Mouse (Mus musculus): ENCODE results near the gene Krt83. TPM values are rescaled to one million over a fixed set of nuclear protein-coding genes. Genes with fewer than 3 reads are reported as not detected.

Krt83 gene
- polyA plus RNA-seq, 1 experiment from 2014 or later: not detected

- ATAC-seq (ENCODE audit: insufficient number of reproducible peaks, low FRiP score, low TSS enrichment, low read depth): no peak
- no peak overlapping the region for H3K9ac ChIP-seq (ENCODE audit: low read length)
- no peak overlapping the region for H3K4me2 ChIP-seq (ENCODE audit: low read depth, severe bottlenecking)
- no peaks in the 10 kb centered on the region for H3K9me3 ChIP-seq (ENCODE audit: control insufficient read depth, low read length)
- H3K36me3 ChIP-seq (ENCODE audit: control insufficient read depth, insufficient read depth, low read length): no peaks in the 10 kb centered on the region
- no peaks in the 10 kb centered on the region for H3K4me1 ChIP-seq (ENCODE audit: control insufficient read depth, insufficient read depth, low read length)
- DNase-seq (ENCODE audit: low spot score): no peak
- no peak overlapping the region for H3K4me3 ChIP-seq (ENCODE audit: low read depth, low read length)
- H3K27ac ChIP-seq (replicated peaks; ENCODE audit: low read depth, low read length): no peak overlapping the region
- no peaks in the 10 kb centered on the region for H3K27me3 ChIP-seq (ENCODE audit: control insufficient read depth, insufficient read depth, low read length)
- WGBS: 46% methylated on average over 1 of the region's 1 CpGs
Observed at GRCm38 (mm10) chr15:101484939-101485338, 6.4 kb downstream of the Krt83 start.

GRCm38 (mm10) chr15:101483646-101484045 lies 7.7 kb downstream of the Krt83 start:
- Histone ChIP-seq H3K4me3 (ENCODE audit: low read depth, low read length) (no peak overlapping the region), H3K36me3 (ENCODE audit: control insufficient read depth, insufficient read depth, low read length) (no peaks in the 10 kb centered on the region), H3K27me3 (ENCODE audit: control insufficient read depth, insufficient read depth, low read length) (peaks cover 4% of the 10 kb centered on the region; the same call in 1 of the 2 replicates), H3K9me3 (ENCODE audit: control insufficient read depth, low read length) (no peaks in the 10 kb centered on the region), H3K27ac (replicated peaks; ENCODE audit: low read depth, low read length) (no peak overlapping the region), H3K4me1 (ENCODE audit: control insufficient read depth, insufficient read depth, low read length) (0 out of 2 replicates have a peak, but pooled peaks cover 4% of the 10 kb centered on the region), H3K9ac (ENCODE audit: low read length) (no peak overlapping the region), H3K4me2 (ENCODE audit: low read depth, severe bottlenecking) (no peak overlapping the region)
- WGBS: 64% methylated on average over 1 of the region's 1 CpGs
- ATAC-seq (ENCODE audit: insufficient number of reproducible peaks, low FRiP score, low TSS enrichment, low read depth) (no peak), DNase-seq (ENCODE audit: low spot score) (no peak)

GRCm38 (mm10) chr15:101482056-101482455 lies 9.3 kb downstream of the Krt83 start:
- WGBS: 39% methylated on average over 4 of the region's 4 CpGs
- no peaks in the 10 kb centered on the region for H3K9me3 ChIP-seq (ENCODE audit: control insufficient read depth, low read length)
- 0 out of 2 replicates have a peak, but pooled peaks cover 4% of the 10 kb centered on the region for H3K4me1 ChIP-seq (ENCODE audit: control insufficient read depth, insufficient read depth, low read length)
- H3K36me3 ChIP-seq (ENCODE audit: control insufficient read depth, insufficient read depth, low read length): no peaks in the 10 kb centered on the region
- peaks cover 4% of the 10 kb centered on the region; the same call in 1 of the 2 replicates for H3K27me3 ChIP-seq (ENCODE audit: control insufficient read depth, insufficient read depth, low read length)
- no peak overlapping the region for H3K4me2 ChIP-seq (ENCODE audit: low read depth, severe bottlenecking)
- H3K27ac ChIP-seq (replicated peaks; ENCODE audit: low read depth, low read length): no peak overlapping the region
- H3K9ac ChIP-seq (ENCODE audit: low read length): no peak overlapping the region
- no peak for ATAC-seq (ENCODE audit: insufficient number of reproducible peaks, low FRiP score, low TSS enrichment, low read depth)
- DNase-seq (ENCODE audit: low spot score): no peak
- H3K4me3 ChIP-seq (ENCODE audit: low read depth, low read length): no peak overlapping the region

- ATAC-seq (ENCODE audit: insufficient number of reproducible peaks, low FRiP score, low TSS enrichment, low read depth): no peak
- Histone ChIP-seq H3K9ac (ENCODE audit: low read length) (no peak overlapping the region), H3K27ac (replicated peaks; ENCODE audit: low read depth, low read length) (no peak overlapping the region), H3K9me3 (ENCODE audit: control insufficient read depth, low read length) (no peaks in the 10 kb centered on the region), H3K36me3 (ENCODE audit: control insufficient read depth, insufficient read depth, low read length) (no peaks in the 10 kb centered on the region), H3K4me2 (ENCODE audit: low read depth, severe bottlenecking) (peak overlapping the region; percentile 45), H3K4me1 (ENCODE audit: control insufficient read depth, insufficient read depth, low read length) (0 out of 2 replicates have a peak, but pooled peaks cover 4% of the 10 kb centered on the region), H3K4me3 (ENCODE audit: low read depth, low read length) (0 out of 2 replicates have a peak overlapping the region, but pooled peaks have one; percentile 16), H3K27me3 (ENCODE audit: control insufficient read depth, insufficient read depth, low read length) (peaks cover 4% of the 10 kb centered on the region; the same call in 1 of the 2 replicates)
- WGBS: 37% methylated on average over 11 of the region's 11 CpGs
- no peak for DNase-seq (ENCODE audit: low spot score)
Observed at GRCm38 (mm10) chr15:101479666-101480060, 11.6 kb downstream of the Krt83 start.

- Histone ChIP-seq H3K4me2 (ENCODE audit: low read depth, severe bottlenecking) (peak overlapping the region; percentile 45), H3K9me3 (ENCODE audit: control insufficient read depth, low read length) (no peaks in the 10 kb centered on the region), H3K4me3 (ENCODE audit: low read depth, low read length) (peak overlapping the region; percentile 16; the same call in 1 of the 2 replicates), H3K27me3 (ENCODE audit: control insufficient read depth, insufficient read depth, low read length) (peaks cover 4% of the 10 kb centered on the region; the same call in 1 of the 2 replicates), H3K27ac (replicated peaks; ENCODE audit: low read depth, low read length) (no peak overlapping the region), H3K4me1 (ENCODE audit: control insufficient read depth, insufficient read depth, low read length) (0 out of 2 replicates have a peak, but pooled peaks cover 4% of the 10 kb centered on the region), H3K9ac (ENCODE audit: low read length) (no peak overlapping the region), H3K36me3 (ENCODE audit: control insufficient read depth, insufficient read depth, low read length) (no peaks in the 10 kb centered on the region)
- ATAC-seq (ENCODE audit: insufficient number of reproducible peaks, low FRiP score, low TSS enrichment, low read depth) (no peak), DNase-seq (ENCODE audit: low spot score) (peak; percentile 76)
- 12% methylated on average over 31 of the region's 31 CpGs for whole genome bisulfite sequencing
Observed at GRCm38 (mm10) chr15:101479007-101479665, 12.2 kb downstream of the Krt83 start.

- H3K27ac ChIP-seq (replicated peaks; ENCODE audit: low read depth, low read length): no peak within 1 kb of the TSS
- 20% methylated on average over 10 of the region's 10 CpGs for WGBS
- H3K4me2 ChIP-seq (ENCODE audit: low read depth, severe bottlenecking): no peak within 1 kb of the TSS
- no peaks in the 10 kb centered on the region for H3K4me1 ChIP-seq (ENCODE audit: control insufficient read depth, insufficient read depth, low read length)
- no peaks in the 10 kb centered on the region for H3K27me3 ChIP-seq (ENCODE audit: control insufficient read depth, insufficient read depth, low read length)
- H3K9ac ChIP-seq (ENCODE audit: low read length): no peak within 1 kb of the TSS
- peak; percentile 84 for DNase-seq (ENCODE audit: low spot score)
- no peak within 1 kb of the TSS for H3K4me3 ChIP-seq (ENCODE audit: low read depth, low read length)
- no peak for ATAC-seq (ENCODE audit: insufficient number of reproducible peaks, low FRiP score, low TSS enrichment, low read depth)
- no peaks in the 10 kb centered on the region for H3K36me3 ChIP-seq (ENCODE audit: control insufficient read depth, insufficient read depth, low read length)
- no peaks in the 10 kb centered on the region for H3K9me3 ChIP-seq (ENCODE audit: control insufficient read depth, low read length)
Observed at GRCm38 (mm10) chr15:101472952-101473528, 18.3 kb downstream of the Krt83 start, which contains the start of gene Krt86. TSS of gene Krt86 (plus strand) at chr15:101473478.

GRCm38 (mm10) chr15:101469093-101469492 lies 22.2 kb downstream of the Krt83 start:
- Histone ChIP-seq H3K4me2 (ENCODE audit: low read depth, severe bottlenecking) (no peak overlapping the region), H3K4me1 (ENCODE audit: control insufficient read depth, insufficient read depth, low read length) (no peaks in the 10 kb centered on the region), H3K27me3 (ENCODE audit: control insufficient read depth, insufficient read depth, low read length) (no peaks in the 10 kb centered on the region), H3K36me3 (ENCODE audit: control insufficient read depth, insufficient read depth, low read length) (no peaks in the 10 kb centered on the region), H3K9ac (ENCODE audit: low read length) (no peak overlapping the region), H3K4me3 (ENCODE audit: low read depth, low read length) (no peak overlapping the region), H3K9me3 (ENCODE audit: control insufficient read depth, low read length) (no peaks in the 10 kb centered on the region), H3K27ac (replicated peaks; ENCODE audit: low read depth, low read length) (no peak overlapping the region)
- ATAC-seq (ENCODE audit: insufficient number of reproducible peaks, low FRiP score, low TSS enrichment, low read depth) (no peak), DNase-seq (ENCODE audit: low spot score) (no peak)
- WGBS: 79% methylated on average over 4 of the region's 4 CpGs

- WGBS: 81% methylated on average over 13 of the region's 13 CpGs
- H3K4me2 ChIP-seq (ENCODE audit: low read depth, severe bottlenecking): no peak within 1 kb of the TSS
- H3K36me3 ChIP-seq (ENCODE audit: control insufficient read depth, insufficient read depth, low read length): no peaks in the 10 kb centered on the region
- no peaks in the 10 kb centered on the region for H3K4me1 ChIP-seq (ENCODE audit: control insufficient read depth, insufficient read depth, low read length)
- no peaks in the 10 kb centered on the region for H3K27me3 ChIP-seq (ENCODE audit: control insufficient read depth, insufficient read depth, low read length)
- no peak for ATAC-seq (ENCODE audit: insufficient number of reproducible peaks, low FRiP score, low TSS enrichment, low read depth)
- DNase-seq (ENCODE audit: low spot score): no peak
- H3K9ac ChIP-seq (ENCODE audit: low read length): no peak within 1 kb of the TSS
- H3K4me3 ChIP-seq (ENCODE audit: low read depth, low read length): no peak within 1 kb of the TSS
- no peak within 1 kb of the TSS for H3K27ac ChIP-seq (replicated peaks; ENCODE audit: low read depth, low read length)
- no peaks in the 10 kb centered on the region for H3K9me3 ChIP-seq (ENCODE audit: control insufficient read depth, low read length)
Observed at GRCm38 (mm10) chr15:101463651-101464050, 27.7 kb downstream of the Krt83 start, which contains the start of gene Krt81. TSS of gene Krt81 (minus strand) at chr15:101463751.
